Mouse (Mus musculus) testis, postnatal 10 days (tissue): ENCODE measurements around the gene Dnajc4.
"Not testable (repeated sequence)": the region's sequence is repeated elsewhere in the genome, so short reads cannot be mapped to it uniquely, and the experiment has no call there.

ENCODE experiments used
- DNase-seq: peaks from one replicate; pipeline ENCODE4 v3.0.0; 2021; ENCODE audit warnings: low spot score

Gene Dnajc4

GRCm38 (mm10) chr19:6995255-6995991 is 3.1 kb upstream of the Dnajc4 start:
- DNase-seq = no peak

- DNase-seq = no peak
These were observed 2.1 kb upstream of the Dnajc4 start for GRCm38 (mm10) chr19:6994489-6994888.

DNA sequence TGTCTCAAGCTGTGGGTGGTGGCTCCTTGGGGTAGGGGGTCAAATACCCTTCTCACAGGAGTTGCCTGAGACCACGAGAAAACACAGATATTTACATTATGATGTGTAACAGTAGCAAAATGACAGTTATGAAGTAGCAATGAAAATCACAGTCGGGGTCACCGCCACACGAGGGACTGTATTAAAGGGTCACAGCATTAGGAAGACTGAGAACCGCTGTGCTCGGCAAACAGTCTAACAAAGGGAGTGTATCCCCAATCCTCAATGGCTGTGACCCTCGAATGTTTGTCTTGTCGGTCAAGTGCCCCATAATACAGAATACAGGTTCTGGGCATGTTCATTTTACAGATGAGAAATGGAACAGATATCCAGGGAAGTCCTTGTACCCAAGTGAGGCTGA is 1.6 kb upstream of the Dnajc4 start:
- DNase-seq = no peak

GRCm38 (mm10) chr19:6993011-6993770 is 819 bp upstream of the Dnajc4 start:
- peak; percentile 48 for DNase-seq

DNA sequence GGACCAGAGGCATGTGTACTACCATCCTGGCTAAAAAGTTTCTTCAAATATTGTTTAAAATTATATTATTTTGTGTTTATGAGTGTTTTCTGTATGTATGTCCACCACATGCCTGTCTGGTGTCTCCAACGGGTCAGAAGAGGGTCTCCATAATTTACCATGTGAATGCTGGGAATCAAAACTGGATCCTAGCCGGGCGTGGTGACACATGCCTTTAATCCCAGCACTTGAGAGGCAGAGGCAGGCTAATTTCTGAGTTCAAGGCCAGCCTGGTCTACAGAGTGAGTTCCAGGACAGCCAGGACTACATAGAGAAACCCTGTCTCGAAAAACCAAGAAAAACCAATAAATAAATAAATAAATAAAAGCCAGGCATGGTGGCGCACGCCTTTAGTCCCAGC is 1.2 kb downstream of the Dnajc4 start:
- DNase-seq = not testable (repeated sequence)

GRCm38 (mm10) chr19:6990712-6991111 is 1.7 kb downstream of the Dnajc4 start:
- DNase-seq = peak; percentile 34

GRCm38 (mm10) chr19:6989251-6989650 is 3.1 kb downstream of the Dnajc4 start:
- peak; percentile 42 for DNase-seq

- DNase-seq = no peak
These were observed 4.5 kb downstream of the Dnajc4 start for GRCm38 (mm10) chr19:6987904-6988285.

GRCm38 (mm10) chr19:6987061-6987903 is 5.1 kb downstream of the Dnajc4 start, which contains the start of gene Vegfb:
Gene Vegfb, minus strand, starts transcription at chr19:6987651.
- peak; percentile 79 for DNase-seq

DNA sequence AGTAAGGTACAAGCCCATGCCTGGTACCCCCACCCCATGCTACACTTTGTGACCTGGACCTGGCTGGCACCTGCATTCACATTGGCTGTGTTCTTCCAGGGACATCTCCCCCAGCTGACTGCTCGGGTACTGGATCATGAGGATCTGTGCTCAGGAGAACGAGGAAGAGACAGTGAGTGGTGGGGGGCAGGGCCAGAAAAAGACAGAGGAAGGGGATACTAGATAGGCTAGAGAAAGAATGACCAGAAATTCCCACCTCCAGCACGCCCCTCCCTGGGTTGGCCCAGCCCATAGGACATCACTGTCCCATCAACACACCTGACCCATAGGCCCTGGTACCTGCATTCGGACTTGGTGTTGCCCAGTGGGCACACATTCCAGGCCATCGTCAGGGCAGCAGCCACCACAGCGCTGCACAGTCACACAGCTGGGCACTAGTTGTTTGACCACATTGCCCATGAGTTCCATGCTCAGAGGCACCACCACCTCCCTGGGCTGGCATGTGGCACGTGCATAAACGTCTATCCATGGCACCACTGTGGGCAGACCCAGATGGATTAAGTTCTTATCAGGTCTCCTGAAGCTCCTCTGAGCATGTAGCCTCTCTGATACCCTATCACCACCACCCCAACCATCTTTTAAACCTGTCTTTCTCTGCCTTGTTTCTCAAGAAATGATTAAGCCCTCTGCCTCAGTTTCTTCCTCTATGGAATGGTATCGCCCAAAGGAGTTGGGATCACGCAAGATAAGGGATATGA is 6.2 kb downstream of the Dnajc4 start:
- no peak for DNase-seq

DNA sequence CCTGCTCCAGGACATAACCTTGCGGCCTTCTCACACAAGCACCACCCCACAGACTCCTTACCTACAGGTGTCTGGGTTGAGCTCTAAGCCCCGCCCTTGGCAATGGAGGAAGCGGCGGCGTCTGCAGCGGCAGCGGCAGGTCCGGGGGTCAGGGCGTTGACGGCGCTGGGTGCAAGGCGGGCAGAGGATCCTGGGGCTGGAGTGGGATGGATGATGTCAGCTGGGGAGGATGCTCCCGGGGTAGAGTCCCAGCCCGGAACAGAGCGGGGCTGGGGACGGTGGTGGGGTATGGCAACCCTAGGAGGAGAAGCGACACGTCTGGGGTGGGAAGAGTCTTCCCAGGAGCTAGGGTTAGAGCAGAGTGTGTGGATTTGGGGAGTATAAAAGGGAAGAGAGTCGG is 7.1 kb downstream of the Dnajc4 start:
- no peak for DNase-seq

DNA sequence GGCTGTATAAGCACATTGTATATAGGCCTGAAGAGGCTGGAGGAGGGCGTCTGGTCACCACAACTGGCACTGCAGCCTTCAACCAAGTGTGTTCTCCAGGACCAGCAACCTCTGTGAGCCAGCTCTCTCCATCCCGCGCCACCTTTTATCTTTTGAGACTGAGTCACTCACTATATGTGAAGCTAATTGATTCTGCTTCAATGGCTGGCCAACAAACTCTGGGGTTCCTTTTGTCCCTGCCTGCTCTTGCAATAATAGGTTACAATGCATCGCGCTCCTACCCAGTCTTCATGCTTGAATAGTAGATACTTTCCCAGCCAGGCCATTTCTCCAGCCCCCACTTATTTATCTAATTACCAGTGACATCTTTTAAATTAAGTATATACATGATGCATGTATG is 8.8 kb downstream of the Dnajc4 start:
- DNase-seq = no peak

GRCm38 (mm10) chr19:6981465-6981864 is 10.9 kb downstream of the Dnajc4 start:
- DNase-seq = no peak

DNA sequence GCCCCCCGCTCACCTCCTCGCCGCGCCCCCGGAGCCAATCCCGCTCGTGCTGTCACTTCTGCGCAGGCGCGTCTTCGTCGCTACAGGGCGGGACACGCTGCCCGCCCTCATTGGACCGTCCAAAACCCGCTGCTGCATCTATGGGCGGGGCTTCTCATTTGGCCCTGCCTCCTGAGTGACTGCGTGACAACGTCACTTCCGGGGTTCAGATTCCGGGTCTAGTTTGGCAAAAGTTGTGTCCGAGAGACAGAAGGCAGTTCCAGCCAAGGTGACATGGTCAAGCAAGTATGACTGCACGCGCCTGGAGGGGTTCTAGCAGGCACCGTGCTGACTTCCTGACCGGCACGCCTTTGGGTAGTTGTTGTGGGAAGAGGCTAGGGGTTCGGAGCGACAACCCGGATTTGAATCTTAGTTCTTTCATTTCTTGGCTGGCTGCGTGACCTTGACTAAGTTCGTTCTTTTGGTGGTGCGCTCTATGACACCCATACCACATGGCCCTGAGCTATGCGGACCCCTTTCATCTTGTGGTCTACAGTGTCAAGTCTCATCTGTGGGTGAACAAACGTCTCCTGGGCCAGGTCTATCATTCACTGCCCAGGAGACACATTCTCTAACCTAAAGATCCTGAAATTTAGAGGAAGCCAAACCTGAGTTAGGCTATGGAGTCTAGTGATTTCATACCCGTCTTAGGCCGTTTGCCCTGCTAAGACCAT is 11.8 kb downstream of the Dnajc4 start, which contains the start of gene Fkbp2:
TSS of gene Fkbp2 (minus strand) at position 121 of the 713 bp plus-strand sequence.
- DNase-seq = peak; percentile 99

DNA sequence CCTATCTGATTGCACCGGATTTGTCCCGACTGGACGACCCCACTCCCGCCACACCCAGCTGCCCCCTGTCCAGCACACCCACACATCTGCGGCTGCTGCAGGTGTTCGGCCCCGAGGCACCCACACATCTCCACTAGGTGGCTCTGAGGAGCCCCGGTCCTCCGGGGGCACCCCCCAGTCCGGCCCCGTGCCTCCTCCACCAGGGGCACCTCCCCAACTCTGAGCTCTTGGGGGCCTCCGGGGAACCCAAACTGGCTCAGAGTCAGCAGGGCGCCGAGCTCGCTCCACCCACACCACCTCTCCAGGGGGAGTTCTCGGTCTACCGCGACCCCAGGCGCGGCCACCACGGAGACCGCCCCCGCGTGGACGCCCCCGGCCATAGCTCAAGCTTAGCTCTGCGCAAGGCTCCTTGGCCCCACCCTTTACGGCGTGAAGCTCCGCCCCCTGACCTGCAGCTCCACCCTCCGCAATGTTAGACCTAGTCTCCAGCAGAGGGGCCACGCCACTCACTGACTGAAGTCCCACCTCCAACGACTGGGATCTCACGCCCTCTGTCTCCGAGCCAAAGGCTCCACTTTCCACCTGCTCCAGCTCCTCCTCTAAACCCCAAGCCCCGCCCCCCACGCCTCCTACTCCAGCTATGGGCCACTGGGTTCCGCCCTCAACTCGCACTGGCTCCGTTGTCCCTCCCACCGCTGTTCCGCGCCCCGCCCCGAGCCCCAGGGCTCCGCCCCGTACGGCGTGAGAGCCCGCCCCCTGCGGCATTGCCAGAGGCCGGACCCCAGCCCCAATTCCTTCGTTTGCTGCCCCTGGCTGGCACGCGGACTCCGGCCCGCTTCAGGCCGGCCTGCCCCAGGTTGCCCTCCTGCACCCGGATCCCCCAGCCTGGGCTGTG is 12.6 kb downstream of the Dnajc4 start:
- peak; percentile 100 for DNase-seq

- DNase-seq = no peak
These were observed 13.3 kb downstream of the Dnajc4 start for GRCm38 (mm10) chr19:6979001-6979479.

DNA sequence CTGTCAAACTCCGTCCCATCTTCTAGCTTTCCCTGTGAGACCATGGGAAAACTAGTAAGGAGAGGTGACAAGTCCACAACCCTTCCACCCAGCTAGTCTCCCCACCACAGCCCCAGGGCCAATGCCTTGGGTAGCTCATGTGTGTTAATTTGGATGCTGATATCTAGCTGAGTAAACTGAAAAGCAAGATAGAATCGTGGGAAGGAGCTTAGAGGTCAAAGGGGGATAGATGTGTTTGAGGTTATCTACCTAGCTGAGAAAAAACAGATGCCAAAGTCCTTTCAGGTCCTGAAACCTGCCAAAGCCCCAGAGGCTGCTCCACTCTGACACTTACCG is 13.8 kb downstream of the Dnajc4 start:
- DNase-seq = no peak

DNA sequence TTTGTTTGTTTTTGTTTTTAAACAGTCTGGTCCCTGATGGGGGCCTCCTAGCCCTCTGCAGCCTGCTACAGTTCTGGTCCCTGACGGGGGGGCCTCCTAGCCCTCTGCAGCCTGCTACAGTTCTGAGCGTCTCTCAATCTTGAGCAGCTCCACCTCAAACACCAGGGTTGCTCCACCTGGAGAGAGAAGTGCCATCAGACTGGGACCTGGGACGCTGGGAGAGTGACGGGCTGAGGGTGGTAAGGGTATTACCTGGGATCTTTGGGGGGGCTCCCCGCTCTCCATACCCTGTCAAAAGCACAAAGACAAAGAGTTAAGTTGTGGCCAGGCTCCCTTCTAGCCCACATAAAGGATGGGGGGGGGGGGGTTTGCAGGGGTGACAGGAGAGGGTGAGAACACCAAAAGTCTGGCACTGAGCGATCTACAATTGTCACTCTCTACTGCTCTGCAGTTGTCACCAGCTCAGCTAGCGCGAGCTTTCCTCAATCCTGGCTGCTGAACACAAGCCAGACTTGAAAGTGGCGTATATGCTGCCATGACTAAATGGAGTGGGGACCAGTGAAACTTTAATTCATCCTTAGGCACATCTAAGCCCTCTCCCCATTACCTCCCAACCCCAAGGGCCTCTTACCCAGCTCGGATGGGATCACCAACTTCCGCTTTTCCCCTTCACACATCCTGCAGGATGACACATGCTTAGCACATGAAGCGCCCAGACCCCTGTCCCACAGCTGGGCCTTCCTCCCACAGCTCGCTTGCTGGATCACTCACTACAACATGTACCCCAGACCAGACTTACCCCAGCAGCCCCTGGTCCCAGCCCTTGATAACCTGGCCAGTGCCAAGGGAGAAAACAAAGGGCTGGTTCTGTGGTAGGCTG is 14.4 kb downstream of the Dnajc4 start:
- no peak for DNase-seq
